Mouse (Mus musculus) layer of hippocampus, adult 2 months (tissue): ENCODE measurements around the gene Fam20c. TPM values are rescaled to one million over a fixed set of nuclear protein-coding genes. Genes with fewer than 3 reads are reported as not detected.

Experiments used
- DNase-seq, 2 experiments: peaks; one replicate each; pipeline ENCODE4 v3.0.0; 2022; ENCODE audit warnings: low spot score in 2 of 2
- H3K27ac ChIP-seq: fragments of 200-600 bp; 2 replicates; pipeline ENCODE4 v1.8.1; 2022
- H3K4me3 ChIP-seq: fragments of 200-600 bp; 2 replicates; pipeline ENCODE4 v1.8.1; 2022; ENCODE audit warnings: mild to moderate bottlenecking
- CTCF ChIP-seq: fragments of 200-600 bp; conservative IDR thresholded peaks from 2 replicates; pipeline ENCODE4 v1.8.1; 2022; ENCODE audit warnings: antibody characterized with exemption, mild to moderate bottlenecking, moderate library complexity
- total RNA-seq, 2 experiments: library from RNA; stranded (reverse); gene quantifications; 2 replicates each; pipeline ENCODE4 v1.2.3; 2021

The Fam20c gene
- total RNA-seq, 2 experiments from 2014 or later = 29.2 to 33.7 TPM

GRCm38 (mm10) chr5:138741516-138741915 lies 12.8 kb upstream of the Fam20c start:
- no peak overlapping the region for H3K4me3 ChIP-seq
- H3K27ac ChIP-seq = no peak overlapping the region
- DNase-seq = no peak
- no peak for TF ChIP-seq CTCF

- H3K27ac ChIP-seq = no peak overlapping the region
- no peak overlapping the region for H3K4me3 ChIP-seq
- TF ChIP-seq CTCF = no peak
- DNase-seq = no peak
These were observed 12.0 kb upstream of the Fam20c start for GRCm38 (mm10) chr5:138742281-138742680.

- no peak overlapping the region for H3K4me3 ChIP-seq
- no peak for TF ChIP-seq CTCF
- no peak overlapping the region for H3K27ac ChIP-seq
- no peak for DNase-seq
These were observed 10.7 kb upstream of the Fam20c start for GRCm38 (mm10) chr5:138743631-138744030.

GRCm38 (mm10) chr5:138745378-138746099 lies 8.8 kb upstream of the Fam20c start:
- TF ChIP-seq CTCF = no peak
- H3K27ac ChIP-seq = no peak overlapping the region
- no peak overlapping the region for H3K4me3 ChIP-seq
- DNase-seq = no peak

GRCm38 (mm10) chr5:138753269-138753668 lies 1.0 kb upstream of the Fam20c start:
- H3K4me3 ChIP-seq = no peak overlapping the region

GRCm38 (mm10) chr5:138753946-138754302 lies 390 bp upstream of the Fam20c start:
- Histone ChIP-seq H3K4me3 (peak overlapping the region; percentile 76), H3K27ac (peak overlapping the region; percentile 90)
- no peak for DNase-seq
- no peak for TF ChIP-seq CTCF

More at GRCm38 (mm10) chr5:138753269-138753668, 1.0 kb upstream of the Fam20c start:
- no peak for DNase-seq
- no peak for TF ChIP-seq CTCF
- H3K27ac ChIP-seq = no peak overlapping the region

- no peak for TF ChIP-seq CTCF
- peak overlapping the region; percentile 76 for H3K4me3 ChIP-seq
- H3K27ac ChIP-seq = peak overlapping the region; percentile 90
- no peak for DNase-seq
These were observed 773 bp downstream of the Fam20c start for GRCm38 (mm10) chr5:138755121-138755452.

- H3K27ac ChIP-seq = peak overlapping the region; percentile 90
- TF ChIP-seq CTCF = no peak
- peak overlapping the region; percentile 76 for H3K4me3 ChIP-seq
- DNase-seq = no peak
These were observed 1.4 kb downstream of the Fam20c start for GRCm38 (mm10) chr5:138755453-138756301.

GRCm38 (mm10) chr5:138756311-138757085 lies 2.2 kb downstream of the Fam20c start:
- H3K4me3 ChIP-seq = peak overlapping the region; percentile 76

GRCm38 (mm10) chr5:138757135-138757534 lies 2.8 kb downstream of the Fam20c start:
- peak overlapping the region; percentile 76 for H3K4me3 ChIP-seq
- peak overlapping the region; percentile 90; the same call in 1 of the 2 replicates for H3K27ac ChIP-seq

More at GRCm38 (mm10) chr5:138756311-138757085, 2.2 kb downstream of the Fam20c start:
- DNase-seq = peak; percentile 41 to 49
- H3K27ac ChIP-seq = peak overlapping the region; percentile 90
- TF ChIP-seq CTCF = no peak

GRCm38 (mm10) chr5:138757616-138758015 lies 3.3 kb downstream of the Fam20c start:
- DNase-seq = no peak
- no peak for TF ChIP-seq CTCF
- Histone ChIP-seq H3K27ac (no peak overlapping the region), H3K4me3 (no peak overlapping the region)

More at GRCm38 (mm10) chr5:138757135-138757534, 2.8 kb downstream of the Fam20c start:
- DNase-seq = no peak
- TF ChIP-seq CTCF = no peak

- TF ChIP-seq CTCF = no peak
- Histone ChIP-seq H3K4me3 (no peak overlapping the region), H3K27ac (no peak overlapping the region)
- DNase-seq = no peak
These were observed 4.2 kb downstream of the Fam20c start for GRCm38 (mm10) chr5:138758533-138758932.
